Mouse (Mus musculus) stomach, adult 2 months (tissue): ENCODE data around the gene Eml2. TPM values are rescaled to one million over a fixed set of nuclear protein-coding genes. Genes with fewer than 3 reads are reported as not detected.

Experiments used
- polyA plus RNA-seq: library from polyadenylated mRNA; depleted of rRNA; stranded (reverse); fragments of >200 nt; gene quantifications from 2 replicates; pipeline ENCODE4 v1.2.3, GENCODE M21; 2012; rRNA removed

Eml2 gene
- 25.7 and 35.9 TPM in 2 replicates for polyA plus RNA-seq

DNA sequence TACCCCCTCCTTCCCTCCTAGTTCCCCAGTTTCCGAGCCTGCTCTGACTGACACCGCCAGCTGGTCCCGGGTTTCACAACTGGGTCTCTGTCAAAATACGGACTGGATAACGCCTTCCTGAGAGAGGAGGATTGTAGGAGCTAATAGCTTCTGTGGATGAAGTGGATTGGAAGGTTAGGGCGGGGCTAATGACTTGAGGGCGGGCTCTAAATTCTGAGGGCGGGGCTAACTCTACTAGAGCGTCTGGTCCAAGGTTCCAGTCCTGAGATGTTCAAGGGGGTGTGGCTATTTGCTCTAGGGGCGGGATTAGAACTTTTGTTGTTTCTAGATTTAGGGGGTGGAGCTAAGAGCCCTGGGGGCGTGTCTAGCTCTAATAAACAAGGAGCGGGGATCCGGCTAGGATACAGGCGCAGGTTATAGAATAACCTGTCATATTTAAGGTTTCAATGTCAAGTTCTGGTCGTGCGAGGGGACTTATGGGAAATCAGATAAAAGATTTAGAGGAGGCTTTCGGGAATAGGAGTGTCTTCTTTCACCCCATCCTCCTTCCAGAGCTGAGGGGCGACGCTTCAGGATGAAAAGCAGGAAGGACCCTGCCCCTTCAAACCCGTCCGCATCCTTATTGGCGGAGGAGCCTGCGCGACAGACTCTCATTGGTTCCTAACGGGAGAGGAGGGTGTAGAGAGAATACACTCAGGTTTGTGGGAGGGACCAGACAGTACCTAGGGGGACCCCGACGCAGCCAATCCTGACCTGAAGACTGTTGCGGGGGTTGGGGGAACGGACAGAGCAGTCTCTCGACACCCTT, at the start of gene Eml2:
TSS of gene Eml2 (plus strand) at position 714 of the 808 bp plus-strand sequence.

DNA sequence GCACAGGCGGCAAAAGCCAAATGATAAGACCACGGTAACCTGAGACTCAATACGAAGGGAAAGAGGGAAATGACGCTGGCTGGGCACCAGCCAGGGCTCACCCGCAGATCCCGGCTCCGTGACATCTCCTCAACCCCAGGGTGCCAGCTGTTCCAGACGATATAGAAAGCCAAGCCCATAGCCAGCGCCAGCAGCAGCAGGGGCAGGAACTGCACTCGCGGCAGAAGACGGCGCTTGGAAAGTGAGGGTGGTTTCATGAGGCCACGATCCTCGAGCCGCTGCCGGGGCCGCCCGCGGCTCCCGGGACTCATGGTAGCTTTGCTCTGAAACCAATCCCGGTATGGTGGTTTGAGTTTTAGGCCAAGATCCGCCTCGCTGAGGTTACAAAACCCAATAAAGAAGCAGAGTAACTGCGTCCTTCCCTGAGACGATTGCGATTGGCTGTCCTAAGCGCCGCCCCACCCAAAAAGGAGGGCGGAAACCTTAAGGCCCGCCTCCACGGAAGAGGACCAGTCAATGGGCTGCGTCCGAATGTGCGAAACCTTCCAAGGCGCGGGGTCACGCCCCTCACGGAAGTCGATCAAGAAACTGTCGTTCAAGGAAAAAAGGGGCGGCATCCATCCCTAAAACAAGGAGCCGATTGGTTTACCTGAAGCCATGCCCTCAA, 27.2 kb upstream of the Eml2 start, which contains the start of gene Qpctl:
TSS of gene Qpctl (minus strand) at position 417 of the 667 bp plus-strand sequence.

DNA sequence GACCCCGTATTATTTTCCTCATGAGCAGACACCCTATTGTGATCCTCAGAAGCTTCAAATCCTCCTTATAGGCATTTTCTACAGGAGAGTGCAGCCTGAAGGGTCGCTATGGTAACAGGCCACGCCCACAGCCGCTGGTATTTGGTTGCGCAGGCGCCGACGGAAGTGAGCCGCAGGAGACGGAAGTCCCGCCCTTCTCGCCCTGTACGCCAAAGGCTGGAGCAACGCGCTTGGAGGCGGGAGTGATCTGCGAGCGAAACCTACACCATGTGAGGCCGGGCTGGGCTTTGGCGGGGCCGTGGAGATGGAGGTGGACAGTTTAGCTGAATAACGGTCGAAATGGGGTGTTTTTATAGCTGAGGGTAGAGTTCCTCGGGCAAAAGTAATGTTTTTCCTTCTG, 26.6 kb upstream of the Eml2 start, which contains the start of gene Snrpd2:
TSS of gene Snrpd2 (plus strand) at position 97 of the 400 bp plus-strand sequence.

DNA sequence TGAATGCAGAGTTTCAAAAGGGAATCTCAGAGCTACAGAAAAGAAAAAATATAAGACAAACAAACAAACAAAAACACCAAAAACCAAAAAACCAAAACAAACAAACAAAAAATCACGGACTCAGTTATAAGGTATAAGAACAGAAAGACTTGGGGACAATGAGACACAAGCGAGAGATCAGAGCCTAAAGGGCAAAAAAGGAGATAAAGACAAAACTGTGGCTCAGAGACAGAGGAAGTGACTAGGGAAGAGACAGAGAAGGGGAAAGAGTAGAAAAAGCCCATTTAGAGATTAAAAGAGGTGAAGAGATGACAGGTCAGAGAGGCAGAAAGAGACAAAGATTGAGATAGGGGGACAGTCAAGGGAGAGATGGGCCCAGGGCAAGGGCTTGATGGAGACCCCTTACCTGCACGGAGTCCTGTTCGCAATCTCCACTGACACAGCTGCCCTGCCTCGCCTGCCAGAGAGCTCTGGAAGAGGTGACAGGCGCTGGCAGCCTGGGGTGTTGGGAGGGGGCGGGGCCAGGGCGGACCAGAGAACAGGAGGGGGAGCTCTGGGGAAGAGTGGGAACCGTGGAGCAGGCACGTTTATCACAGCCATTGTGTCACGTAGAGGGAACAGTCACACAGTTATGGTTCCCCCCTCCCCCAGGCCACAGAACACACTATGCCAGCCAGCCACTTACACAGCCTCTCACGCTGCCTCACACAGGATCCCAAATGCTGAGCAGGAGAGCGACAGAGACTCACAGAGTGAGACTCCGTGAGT, 10.4 kb upstream of the Eml2 start, which contains the start of gene Gipr:
TSS of gene Gipr (minus strand) at position 472 of the 768 bp plus-strand sequence.

DNA sequence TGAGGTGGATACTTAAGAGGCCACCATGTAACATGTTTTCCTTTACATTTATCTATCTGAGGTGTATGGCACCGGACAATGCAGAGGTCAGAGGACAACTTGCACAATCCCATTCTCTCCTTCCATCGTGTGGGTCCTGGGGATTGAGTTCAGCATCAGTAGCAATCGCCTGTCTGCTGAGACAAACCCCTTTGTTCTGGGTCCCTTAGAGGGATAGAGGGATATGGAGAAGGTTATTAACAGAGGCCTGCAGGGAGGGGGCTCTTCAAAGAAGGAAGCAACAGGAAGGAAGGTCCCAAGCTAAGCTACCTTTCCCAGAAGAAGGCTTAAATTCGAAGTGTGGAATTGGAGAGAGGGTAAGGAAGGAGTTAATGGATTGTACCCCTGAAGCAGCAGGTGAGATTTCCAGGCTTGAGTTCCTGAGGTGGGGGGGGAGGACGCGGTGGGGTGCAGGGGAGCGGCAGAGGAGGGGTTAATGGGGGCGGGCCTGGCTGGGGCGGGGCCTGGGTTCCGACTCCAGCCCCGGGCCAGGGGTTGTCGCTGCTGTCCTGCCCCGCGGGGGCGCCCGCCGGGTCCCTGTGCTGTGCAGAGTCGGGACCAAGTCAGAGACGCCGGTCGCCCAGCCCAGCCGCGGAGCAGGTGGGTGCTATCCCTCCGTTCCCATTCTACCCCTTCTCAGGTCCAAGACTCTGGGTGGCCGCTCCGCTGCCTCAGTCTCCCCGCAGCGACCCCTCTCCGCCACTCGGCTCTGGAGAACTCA, 36.0 kb downstream of the Eml2 start, which contains the start of gene Gpr4:
TSS of gene Gpr4 (plus strand) at position 543 of the 760 bp plus-strand sequence.

DNA sequence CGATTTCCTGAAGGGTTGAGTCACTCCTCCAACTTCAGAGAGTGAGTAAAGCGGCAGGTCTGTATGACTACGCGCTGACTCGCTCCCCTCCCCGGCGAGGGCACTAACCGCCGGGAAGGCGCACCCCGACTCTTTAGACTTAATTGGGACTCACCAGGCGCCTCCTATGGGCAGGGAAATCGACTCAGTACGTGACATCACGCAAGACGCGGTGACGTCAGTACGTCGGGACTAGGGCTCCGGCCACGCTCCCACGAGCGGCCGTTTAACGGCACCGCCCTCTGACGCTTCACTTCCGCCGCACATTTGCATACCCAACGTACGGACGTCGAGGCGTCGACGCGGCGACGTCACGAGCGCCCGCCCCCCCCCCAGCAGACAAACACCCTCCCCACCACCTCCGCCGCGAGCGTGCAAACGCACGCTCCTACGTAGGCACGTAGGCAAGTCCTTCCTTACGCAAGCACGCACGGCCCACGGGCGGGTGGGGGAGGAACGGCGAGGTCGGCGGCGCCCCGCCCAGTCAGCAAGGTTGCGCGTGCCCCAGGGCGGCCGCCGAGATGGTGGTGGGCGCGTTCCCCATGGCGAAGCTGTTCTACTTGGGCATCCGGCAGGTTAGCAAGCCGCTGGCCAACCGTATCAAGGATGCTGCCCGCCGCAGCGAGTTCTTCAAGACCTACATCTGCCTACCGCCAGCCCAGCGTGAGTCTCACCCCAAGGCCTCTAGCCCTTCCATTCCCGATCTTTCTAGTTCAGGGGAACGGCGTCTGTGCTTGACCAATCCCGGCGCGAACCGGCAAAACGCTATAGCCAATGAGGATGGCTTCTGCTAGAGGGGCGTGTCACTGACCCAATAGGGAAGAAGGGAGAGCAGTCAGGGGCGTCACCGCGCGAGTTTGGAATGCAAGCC, 51.9 kb downstream of the Eml2 start, which contains the start of gene Opa3:
TSS of gene Opa3 (plus strand) at position 452 of the 910 bp plus-strand sequence.

Other genes starting within 250 kb of the Eml2 start
- not detected in 2 replicates for gene Nanos2, start 189.0 kb upstream of the Eml2 start, polyA plus RNA-seq
- gene Mypop, start 185.2 kb upstream of the Eml2 start, polyA plus RNA-seq = 5.5 and 6.7 TPM in 2 replicates
- gene Irf2bp1, start 172.4 kb upstream of the Eml2 start, polyA plus RNA-seq = 18.4 and 26.7 TPM in 2 replicates
- 50.7 and 52.1 TPM in 2 replicates for gene Foxa3, start 152.9 kb upstream of the Eml2 start, polyA plus RNA-seq
- gene Sympk, start 152.0 kb upstream of the Eml2 start, polyA plus RNA-seq = 47.9 and 60.8 TPM in 2 replicates
- gene Rsph6a, start 121.7 kb upstream of the Eml2 start, polyA plus RNA-seq = 0.18 TPM in 1 of 2 replicates, not detected in the other
- gene Dmwd, start 100.2 kb upstream of the Eml2 start, polyA plus RNA-seq = 21.7 and 24.0 TPM in 2 replicates
- gene Dmpk, start 92.6 kb upstream of the Eml2 start, polyA plus RNA-seq = 706 and 850 TPM in 2 replicates
- gene Six5, start 81.8 kb upstream of the Eml2 start, polyA plus RNA-seq = 27.1 and 28.4 TPM in 2 replicates
- 0.05 and 0.11 TPM in 2 replicates for gene Gm4969, start 58.1 kb upstream of the Eml2 start, polyA plus RNA-seq
- 4.7 and 6.4 TPM in 2 replicates for gene Fbxo46, start 56.6 kb upstream of the Eml2 start, polyA plus RNA-seq
- gene Qpctl, start 27.1 kb upstream of the Eml2 start, polyA plus RNA-seq = 7.6 and 10.2 TPM in 2 replicates
- 3.1 and 3.8 TPM in 2 replicates for gene Snrpd2, start 26.7 kb upstream of the Eml2 start, polyA plus RNA-seq
- gene Gipr, start 10.3 kb upstream of the Eml2 start, polyA plus RNA-seq = 0.16 and 0.48 TPM in 2 replicates
- 5.0 and 5.8 TPM in 2 replicates for gene Gpr4, start 36.1 kb downstream of the Eml2 start, polyA plus RNA-seq
- gene Opa3, start 51.9 kb downstream of the Eml2 start, polyA plus RNA-seq = 15.9 and 16.9 TPM in 2 replicates
- gene Vasp, start 95.4 kb downstream of the Eml2 start, polyA plus RNA-seq = 232 and 302 TPM in 2 replicates
- 0.23 and 1.3 TPM in 2 replicates for gene Ppm1n, start 103.6 kb downstream of the Eml2 start, polyA plus RNA-seq
- gene Rtn2, start 106.2 kb downstream of the Eml2 start, polyA plus RNA-seq = 25.7 and 26.9 TPM in 2 replicates
- gene Fosb, start 133.6 kb downstream of the Eml2 start, polyA plus RNA-seq = 1.1 and 2.1 TPM in 2 replicates
- gene Ercc1, start 168.4 kb downstream of the Eml2 start, polyA plus RNA-seq = 16.8 and 21.2 TPM in 2 replicates
- 3.9 and 7.8 TPM in 2 replicates for gene Cd3eap, start 183.1 kb downstream of the Eml2 start, polyA plus RNA-seq
- gene Ppp1r13l, start 183.3 kb downstream of the Eml2 start, polyA plus RNA-seq = 21.4 and 23.5 TPM in 2 replicates
- gene Ercc2, start 205.6 kb downstream of the Eml2 start, polyA plus RNA-seq = 25.1 and 27.9 TPM in 2 replicates
- 16.2 and 18.5 TPM in 2 replicates for gene Klc3, start 227.7 kb downstream of the Eml2 start, polyA plus RNA-seq
- gene Ckm, start 228.4 kb downstream of the Eml2 start, polyA plus RNA-seq = 315 and 356 TPM in 2 replicates